Mouse (Mus musculus) adrenal gland, adult 2 months (tissue): ENCODE measurements around the gene Pdxp. TPM values are rescaled to one million over a fixed set of nuclear protein-coding genes. Genes with fewer than 3 reads are reported as not detected.

Experiments
- DNase-seq: peaks from one replicate; pipeline ENCODE4 v3.0.0; 2021
- polyA plus RNA-seq: library from polyadenylated mRNA; depleted of rRNA; stranded (reverse); fragments of >200 nt; gene quantifications from 2 replicates; pipeline ENCODE4 v1.2.3, GENCODE M21; 2012
- total RNA-seq, 2 experiments: library from RNA; stranded (reverse); gene quantifications; 2 replicates each; pipeline ENCODE4 v1.2.3; 2021

The Pdxp gene
- total and polyA plus RNA-seq, 3 experiments = 2.4 to 18.8 (median 5.7) TPM

DNA sequence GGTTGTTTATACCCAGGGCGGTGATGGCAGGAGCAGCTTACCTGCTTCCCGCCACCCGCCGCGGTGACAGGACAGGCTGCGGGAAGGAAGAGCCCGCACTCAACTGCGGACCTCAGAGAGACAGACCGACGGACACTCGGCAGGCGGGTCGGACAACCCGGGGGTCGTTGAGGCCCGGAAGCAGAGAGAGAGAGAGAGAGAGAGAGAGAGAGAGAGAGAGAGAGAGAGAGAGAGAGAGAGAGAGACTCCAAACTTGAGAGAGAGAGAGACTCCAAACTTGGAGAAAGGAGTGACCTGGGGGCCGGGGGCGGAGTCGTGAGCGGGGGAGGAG, 14.3 kb upstream of the Pdxp start, which contains the start of gene Gm49510:
Gene Gm49510 (plus strand): TSS at position 259 of the 331 bp plus-strand sequence.
- no peak for DNase-seq

DNA sequence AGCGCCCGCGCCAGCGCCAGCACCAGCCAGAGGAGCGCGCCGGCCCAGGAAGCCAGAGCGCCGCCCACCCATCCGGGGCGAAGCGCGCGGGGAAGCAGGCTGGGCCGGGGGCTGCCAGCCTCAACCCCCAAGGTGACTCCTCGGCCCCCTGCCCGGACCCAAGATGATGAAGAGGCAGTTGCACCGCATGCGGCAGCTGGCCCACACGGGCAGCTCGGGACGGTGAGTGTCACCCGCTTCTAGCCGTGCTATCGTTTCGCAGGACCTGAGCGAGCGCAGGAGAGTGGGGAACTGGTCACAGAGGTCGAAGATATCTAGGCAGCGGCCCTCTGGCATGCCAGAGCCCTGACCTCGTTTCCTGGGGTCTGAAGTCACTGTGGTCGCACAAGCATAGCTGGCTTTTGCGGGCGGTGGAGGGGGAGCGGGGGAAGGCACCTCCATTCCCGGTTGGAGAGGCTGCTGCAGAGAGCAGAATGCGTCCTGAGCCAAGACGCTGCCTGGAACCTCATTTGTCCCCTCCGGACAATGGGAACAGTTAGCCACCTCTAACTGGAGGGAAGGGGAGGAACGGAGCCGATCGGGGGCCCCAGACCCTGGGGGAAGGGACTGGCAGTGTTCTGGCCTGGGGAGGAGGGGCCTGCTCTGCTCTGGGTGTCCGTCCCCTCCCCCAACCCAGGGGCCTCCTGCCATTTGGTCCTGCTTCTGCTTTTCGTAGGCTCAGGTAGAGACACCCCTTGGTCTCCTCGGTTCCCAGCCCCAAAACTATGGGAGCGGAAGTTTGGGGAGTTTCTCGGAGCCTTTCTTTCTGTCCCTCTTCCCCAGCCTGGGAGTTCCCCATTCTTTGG, 13.8 kb upstream of the Pdxp start, which contains the start of gene Sh3bp1:
Gene Sh3bp1 (plus strand): TSS at position 29 of the 845 bp plus-strand sequence.
- peak; percentile 79 for DNase-seq

DNA sequence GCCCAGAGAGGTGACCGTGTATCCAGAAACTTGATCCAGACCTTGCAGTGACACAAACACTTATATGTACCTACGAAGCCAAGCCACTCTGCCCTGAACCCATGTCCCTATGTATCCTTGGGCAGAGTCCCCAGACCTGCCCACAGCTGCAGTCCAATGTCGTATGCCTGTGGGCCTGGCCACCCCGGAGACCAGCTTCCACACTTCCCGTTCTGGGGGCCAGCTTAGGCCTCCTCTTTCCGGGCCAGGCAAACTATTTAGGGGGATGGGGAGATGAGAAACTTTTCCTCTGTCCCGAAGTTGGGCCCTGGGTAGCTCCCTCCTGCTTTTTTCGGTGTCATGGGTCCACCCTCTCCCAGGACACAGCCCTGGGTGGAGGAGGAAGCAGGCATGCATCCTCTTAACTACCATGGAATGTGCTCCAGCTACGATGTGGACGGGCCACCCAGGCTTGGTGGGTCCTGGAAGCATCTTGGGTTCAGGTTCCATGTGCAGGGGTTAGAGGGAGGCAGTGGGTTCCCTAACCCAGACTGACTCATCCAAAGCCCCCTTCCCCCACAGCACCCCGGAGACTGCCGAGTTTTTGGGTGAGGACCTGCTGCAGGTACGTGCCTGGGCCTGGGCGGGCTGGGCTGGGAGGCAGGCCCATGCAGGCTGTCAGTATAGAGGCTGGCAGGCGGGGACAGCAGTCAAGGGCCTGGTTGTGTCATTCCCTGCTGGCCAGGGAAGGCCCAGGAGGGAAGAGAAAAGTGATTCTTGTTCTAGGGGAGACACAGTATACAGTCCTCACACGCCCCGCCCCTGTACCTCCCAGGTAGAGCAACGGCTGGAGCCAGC, 12.9 kb upstream of the Pdxp start:
- no peak for DNase-seq

DNA sequence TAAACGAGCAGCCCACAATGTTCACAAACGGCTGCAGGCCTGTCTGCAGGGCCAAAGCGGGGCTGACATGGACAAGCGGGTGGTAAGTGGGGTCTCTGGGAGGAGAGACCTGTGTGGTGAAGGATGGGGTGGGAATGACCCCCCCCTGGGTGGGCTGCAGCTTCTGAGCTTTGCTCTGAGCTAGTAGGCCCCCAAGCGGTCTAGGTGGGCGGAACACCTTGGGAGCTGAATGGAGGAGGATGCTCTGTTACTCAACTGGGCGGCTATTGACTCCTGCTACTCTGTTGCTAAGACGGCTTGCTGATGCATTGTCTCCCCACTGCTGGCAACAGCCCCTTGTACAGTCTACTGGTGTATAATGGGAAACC, 12.3 kb upstream of the Pdxp start:
- DNase-seq = no peak

DNA sequence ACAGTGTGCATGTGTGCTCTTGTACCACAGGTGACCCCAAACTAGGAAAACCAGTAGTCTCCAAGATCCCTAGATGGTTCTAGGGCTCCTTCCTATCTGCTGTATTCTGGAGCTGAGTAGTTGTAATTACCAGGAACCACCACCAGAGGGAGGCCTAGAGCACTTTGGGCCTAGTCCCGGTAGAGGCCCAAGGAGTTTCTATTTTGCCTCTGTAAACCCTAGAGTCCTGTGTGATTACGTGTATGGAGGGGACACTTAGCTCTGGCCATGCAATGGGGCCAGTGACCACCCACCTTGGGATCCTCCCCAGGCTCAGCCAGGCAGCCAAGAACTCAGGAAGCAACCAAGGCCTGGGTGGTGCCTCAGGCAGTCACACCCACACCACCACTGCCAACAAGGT, 10.5 kb upstream of the Pdxp start:
- peak; percentile 83 for DNase-seq

DNA sequence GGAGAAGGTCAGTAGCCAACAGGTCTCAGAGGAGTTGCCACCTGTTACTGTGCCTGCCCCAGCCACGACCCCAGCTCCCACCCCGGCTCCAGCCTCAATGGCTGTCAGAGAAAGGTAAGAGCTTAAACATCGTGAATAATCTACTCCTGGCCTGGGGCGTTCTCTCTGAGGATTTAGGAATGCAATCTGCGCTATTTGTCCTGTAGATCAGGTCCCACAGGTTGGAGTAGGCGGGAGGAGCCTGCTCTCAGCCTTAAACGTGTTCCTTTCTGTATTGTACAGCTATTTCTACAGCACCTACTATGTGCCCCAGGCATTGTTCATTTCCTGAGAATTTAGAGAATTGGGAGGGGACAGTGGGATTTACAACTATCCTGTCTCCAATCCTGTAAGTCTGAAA, 5.3 kb upstream of the Pdxp start:
- no peak for DNase-seq

DNA sequence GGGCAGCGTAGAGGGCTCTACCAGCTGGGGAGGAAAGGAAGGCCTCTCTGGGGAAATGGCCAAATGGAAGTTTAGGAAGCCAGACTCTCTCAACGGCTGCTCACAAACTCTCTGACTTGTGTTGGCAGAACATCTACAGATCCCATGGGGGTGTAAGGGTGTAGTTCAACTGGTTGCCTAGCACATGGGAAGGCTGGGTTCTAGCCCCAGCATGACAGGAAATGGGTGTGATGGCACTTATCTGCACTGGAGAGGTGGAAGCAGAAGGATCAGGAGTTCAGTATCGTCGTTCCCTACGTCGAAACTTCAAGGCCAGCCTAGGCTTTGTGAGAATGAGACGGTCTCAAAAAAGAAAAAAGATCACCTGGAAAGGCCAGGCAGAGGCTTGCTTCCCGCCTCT, 4.7 kb upstream of the Pdxp start:
- no peak for DNase-seq

DNA sequence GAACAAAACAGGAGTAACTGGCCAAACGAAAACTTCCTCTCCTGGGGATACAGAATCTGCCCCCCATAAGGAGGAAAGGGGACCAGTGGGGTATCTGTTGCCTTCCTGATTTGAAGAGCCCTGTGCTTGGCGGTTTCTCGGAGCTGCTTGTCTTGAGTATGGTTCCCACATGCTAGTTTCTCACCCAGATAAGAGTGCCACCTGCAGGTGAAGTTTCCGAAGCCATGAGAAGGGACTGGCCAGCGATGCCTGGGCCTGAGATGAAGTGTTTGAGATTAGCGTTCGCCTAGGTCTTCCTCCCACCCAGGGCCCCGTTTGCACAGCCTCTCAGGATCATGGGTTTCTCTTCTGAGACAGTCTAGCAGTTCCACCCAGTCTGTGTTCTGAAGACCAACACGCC, 1.7 kb upstream of the Pdxp start:
- no peak for DNase-seq

DNA sequence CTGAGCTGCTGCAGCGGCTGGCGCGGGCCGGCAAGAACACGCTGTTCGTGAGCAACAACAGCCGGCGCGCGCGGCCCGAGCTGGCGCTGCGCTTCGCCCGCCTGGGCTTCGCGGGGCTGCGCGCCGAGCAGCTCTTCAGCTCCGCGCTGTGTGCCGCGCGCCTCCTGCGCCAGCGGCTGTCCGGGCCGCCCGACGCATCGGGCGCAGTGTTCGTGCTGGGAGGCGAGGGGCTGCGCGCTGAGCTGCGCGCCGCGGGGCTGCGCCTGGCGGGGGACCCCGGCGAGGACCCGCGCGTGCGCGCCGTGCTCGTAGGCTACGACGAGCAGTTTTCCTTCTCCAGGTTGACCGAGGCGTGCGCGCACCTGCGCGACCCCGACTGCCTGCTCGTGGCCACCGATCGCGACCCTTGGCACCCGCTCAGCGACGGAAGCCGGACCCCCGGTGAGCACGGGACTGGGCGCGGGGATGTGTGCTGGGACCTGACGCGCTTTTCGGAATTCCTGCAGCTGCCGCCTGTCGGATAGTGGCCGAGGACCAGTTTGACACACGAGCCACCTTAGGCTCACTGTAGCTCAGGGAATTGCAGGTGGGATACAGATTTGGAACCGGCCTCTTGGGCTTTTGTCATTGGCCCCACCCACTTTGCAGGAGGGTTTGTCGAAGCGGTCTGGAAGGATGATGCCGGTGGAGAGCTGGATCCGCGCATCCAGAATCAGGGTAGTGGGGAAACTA, 538 bp downstream of the Pdxp start:
- DNase-seq = no peak

DNA sequence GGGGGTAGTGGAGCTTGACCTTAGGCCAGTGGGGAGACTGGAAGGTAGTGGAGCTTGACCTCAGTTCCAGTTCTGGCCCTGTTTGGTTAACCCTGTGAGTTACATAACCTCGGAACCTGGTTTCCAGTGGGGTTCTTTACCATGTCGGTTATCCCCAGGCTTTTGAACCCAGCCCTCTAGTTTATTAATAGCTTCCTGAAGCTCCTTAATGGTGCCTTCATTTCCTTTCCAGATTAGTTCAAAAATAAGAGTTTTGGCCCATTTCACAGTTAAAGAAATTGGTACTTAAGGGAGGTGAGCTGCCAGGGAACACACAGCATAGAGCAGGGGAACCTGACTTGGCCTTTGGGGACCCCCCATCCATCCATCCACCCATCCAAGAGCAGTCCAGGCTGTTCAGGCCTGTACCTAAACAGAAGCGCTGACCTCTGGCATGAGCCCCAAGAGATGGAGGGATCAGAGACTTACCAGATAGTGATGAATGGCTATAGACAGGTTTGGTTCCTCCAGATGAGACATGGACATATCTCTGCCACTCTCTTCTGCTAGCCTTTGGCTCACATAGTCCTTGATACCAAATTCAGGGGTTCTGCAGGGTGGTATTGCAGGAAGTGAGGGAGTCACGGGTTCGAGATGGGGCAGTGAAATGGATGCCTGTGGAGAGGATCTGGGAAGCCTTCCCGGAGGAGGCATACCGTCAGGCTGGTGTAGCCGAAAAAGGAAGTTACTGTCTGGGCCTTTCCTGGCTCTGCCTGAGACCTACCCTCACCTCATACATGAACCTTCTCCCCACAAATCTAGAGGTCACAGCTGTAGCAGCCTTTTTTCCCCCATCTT, 1.3 kb downstream of the Pdxp start:
- DNase-seq = no peak

DNA sequence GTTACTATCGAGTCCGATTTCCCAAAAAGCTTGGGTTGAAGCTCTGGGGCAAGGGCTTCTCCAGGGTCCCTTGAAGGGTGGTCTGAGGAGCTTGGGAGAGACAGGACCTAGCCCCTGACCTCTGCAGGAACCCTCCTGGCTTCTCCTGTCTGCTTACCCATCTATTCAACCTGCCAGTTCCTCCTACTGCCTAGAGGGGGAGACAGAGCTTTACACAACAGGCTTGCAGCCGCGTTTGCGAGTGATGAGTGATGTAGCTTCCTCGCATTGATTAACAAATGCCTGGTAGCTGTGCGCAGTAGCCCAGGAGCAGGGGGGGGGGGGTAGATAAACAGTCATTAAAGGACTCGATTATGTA, 1.9 kb downstream of the Pdxp start:
- peak; percentile 74 for DNase-seq

DNA sequence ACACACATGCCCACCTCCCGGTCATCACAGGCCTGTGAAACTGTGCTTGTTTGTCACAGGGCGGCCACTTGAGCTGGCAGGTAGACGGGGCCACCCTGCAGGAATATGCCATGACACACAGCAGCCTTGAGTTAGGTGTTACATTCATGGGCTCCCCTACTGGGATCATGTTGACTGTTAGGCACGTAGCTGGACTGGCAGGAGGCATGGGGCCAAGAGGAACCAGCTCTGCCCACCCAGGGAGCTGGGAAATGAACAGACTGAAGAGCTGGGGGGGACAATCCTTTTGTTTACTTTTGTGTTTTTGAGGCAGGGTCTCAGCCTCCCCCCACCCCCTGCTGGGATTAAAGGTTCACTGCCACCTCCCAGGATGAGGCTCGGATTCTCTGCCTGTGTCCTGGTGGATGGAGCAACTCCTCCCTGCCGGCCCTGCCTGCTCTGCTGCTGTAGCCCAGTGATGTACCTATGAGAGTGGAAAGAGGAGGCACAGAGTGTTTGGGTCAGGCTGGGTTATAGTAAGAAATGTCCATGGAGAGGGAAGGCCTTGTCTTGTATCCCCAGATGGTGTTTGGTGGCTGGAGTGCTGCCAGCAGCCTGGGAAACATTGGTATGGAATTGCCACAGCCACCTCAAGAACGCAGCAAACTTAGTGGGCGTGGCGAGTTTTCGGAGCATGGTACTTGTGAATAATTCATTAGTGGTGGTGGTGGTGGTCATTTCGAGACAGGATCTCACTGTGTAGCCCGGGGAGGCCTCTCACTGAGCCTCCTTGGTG, 2.5 kb downstream of the Pdxp start:
- DNase-seq = no peak

DNA sequence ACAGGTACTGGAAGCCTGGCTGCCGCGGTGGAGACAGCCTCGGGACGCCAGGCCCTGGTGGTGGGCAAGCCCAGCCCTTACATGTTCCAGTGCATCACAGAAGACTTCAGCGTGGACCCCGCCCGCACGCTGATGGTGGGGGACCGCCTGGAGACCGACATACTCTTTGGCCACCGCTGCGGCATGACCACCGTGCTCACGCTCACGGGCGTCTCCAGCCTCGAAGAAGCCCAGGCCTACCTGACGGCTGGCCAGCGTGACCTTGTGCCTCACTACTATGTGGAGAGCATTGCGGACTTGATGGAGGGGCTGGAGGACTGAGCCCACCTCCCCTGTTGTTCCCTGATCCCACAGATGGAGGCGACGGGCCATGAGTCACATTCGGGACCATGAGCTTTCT, 4.4 kb downstream of the Pdxp start:
- no peak for DNase-seq

DNA sequence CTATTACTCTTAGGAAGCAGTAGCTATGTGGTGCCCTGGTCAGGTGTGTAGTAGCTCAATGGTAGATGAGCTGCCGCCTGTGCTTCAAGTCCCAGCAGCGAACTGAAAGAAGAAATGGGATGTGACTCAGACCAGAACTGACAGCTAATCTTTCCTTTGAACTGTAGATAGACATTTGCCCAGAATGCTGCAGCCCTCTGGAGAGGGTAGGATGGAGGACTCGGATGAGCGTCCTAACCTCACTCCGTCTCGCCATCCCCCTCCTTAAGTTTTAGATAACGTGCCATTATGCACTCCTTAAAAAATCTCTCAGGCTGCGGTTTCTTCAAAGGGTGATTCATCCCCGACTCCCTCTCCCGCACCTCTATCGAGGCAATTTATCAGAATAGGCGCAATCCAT, 6.2 kb downstream of the Pdxp start:
- DNase-seq = no peak

DNA sequence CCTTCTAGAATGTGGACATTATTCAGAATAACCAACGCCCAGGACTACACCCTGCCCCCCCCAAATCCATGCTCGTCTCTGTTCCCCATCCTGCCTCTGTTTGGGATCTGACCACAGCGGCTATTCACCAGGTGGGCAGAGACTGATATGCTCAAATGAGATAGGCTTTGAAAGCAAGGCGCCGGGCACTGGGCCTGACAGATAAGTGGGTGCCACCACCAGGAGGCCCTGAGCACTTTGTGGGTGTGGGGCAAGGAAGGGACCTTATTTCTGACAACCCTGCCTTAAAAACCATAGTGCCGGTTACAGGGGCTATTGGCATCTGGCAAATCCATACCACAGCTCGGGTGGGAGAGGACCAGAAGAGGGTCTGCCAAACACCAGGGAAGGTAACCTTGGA, 9.0 kb downstream of the Pdxp start:
- no peak for DNase-seq

DNA sequence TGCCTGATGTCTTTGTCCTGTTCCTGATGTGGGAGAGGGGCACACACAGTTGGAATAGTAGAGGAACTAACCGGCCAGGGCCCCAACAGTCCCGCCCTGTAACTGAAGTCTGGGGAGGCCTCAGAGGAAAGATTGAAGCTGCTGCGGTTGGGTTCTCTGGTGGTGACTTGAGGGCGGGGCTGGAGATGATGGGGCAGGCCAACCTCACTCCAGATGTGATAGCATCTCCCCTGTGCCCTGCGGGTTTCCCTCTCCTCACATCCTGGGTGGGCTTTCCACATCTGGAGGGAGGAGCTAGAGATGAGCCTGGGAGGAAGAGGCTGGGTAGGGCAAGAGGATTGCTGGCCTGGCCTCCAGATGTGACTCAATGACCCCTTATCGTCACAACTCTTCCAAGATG, 9.9 kb downstream of the Pdxp start:
- DNase-seq = no peak

DNA sequence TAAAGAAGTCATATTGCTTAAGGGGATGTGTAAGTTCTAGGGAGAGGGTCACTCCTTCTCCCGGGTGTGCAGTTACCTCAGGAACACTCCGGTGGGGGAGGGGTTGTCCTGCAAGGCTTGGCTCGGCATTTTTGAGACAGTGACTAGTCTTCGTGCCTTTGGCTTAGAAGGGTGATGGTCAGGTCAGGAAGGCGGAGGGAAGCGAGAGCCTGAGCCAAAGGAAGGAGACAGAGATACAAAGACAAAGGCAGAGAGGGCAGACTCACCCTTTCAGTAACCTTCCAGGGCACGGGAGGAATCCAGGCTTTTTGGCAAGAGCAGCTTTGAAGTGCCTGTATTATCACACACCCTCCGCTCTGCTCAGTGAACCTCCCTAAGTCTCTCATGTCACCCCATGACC, 11.4 kb downstream of the Pdxp start:
- peak; percentile 75 for DNase-seq

DNA sequence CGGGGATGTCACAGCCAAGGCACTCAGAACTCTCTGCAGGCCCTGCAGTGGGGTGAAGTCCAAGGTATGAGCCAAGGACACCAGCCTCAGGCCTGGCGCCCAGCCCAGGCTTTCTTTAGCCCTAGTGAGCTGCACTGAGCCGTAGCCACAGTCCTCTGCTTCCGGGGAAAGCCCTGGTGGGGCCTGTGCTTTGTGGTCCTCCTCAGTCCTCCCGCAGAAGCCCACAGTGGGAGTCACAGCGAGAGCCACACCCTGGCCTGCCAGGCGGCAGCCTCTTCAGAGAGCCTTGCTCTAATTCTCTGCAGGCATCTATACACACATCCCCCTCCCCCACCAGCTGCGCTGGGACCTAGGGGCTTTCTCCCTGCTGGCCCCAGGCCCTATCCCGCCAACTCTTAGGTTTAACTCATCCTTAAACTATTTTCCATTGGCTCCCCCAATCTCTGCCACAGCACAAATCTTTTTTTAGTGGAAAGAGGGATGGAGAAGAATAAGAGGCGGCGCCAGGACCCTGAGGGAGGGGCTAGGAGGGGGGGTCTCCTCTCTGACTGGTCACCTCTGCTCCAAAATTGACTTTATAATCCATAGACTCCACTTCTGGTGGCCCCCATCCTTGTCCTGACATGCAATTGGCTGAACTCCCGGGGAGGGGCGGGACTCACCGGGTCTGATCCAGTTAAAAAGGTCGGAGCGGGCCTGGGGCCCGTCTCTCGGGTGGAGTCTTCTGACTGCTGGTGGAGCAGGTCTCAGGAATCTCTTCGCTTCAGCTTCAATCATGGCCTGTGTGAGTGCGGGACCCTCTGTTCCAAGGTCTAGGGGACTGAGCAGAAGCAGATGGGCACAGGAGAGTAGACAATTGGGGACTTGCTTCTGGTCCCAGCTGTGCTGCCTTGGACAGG, 12.6 kb downstream of the Pdxp start, which contains the start of gene Lgals1:
Gene Lgals1 (plus strand): TSS at position 705 of the 899 bp plus-strand sequence.
- peak; percentile 95 for DNase-seq

DNA sequence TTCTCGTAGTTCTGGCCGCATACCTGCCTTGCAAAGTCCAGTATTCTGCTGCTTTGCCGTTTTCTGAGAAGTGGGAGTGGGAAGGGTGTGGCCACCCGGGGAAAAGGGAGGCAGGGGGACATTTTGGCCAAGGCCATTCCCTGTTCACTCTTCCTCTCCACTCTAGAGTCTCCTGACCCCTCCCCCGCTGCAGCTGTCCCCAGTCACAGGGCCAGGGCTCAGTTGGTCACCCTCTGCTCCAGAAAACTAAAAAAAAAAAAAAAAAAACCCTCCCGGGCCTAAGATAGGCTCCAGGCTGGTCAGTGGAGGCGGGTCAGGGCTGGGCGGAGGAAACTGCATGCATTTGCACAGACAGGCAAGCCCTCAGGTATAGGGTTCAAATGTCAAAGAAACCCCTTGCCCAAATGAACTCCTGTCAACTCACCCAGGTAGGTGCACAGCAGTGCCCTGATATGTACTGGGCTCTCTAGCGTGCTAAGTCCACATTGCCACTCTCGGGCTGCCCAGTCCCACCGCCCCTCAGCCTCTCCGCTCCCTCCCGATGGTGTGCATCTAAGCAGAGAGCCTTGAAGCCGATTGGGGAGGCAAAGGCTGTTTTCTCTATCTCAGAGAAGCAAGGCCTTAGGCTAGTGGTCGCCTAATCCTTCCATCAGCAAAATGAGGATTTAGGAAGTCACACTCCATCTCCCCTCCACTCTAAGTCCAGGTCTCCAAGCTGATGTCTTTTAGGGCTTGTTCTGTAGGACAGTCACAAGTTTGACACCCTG, 13.5 kb downstream of the Pdxp start:
- peak; percentile 61 for DNase-seq
